Mouse (Mus musculus) hindbrain, embryonic 16.5 days (tissue): Measurements from ENCODE around the gene Homer2. TPM values are rescaled to one million over a fixed set of nuclear protein-coding genes. Genes with fewer than 3 reads are reported as not detected.

Experiments used
- ATAC-seq: fragments of 200-750 bp; cut with Nextera tagmentation; 2 replicates; pipeline ENCODE4 v1.8.0; 2017; ENCODE audit warnings: moderate TSS enrichment, moderate library complexity
- H3K27ac ChIP-seq: fragments of 300-500 bp; sonication (generic); 2 replicates; pipeline ENCODE4 v1.5.1; 2014; ENCODE audit warnings: low read depth, mild to moderate bottlenecking, control low read depth, low read length, moderate library complexity
- H3K27me3 ChIP-seq: fragments of 300-500 bp; sonication (generic); replicated peaks from 2 replicates; pipeline ENCODE4 v1.6.1; 2014; ENCODE audit warnings: low read length; ENCODE audit not compliant: control insufficient read depth, insufficient read depth
- H3K36me3 ChIP-seq: fragments of 300-500 bp; sonication (generic); 2 replicates; pipeline ENCODE4 v1.6.1; 2014; ENCODE audit warnings: mild to moderate bottlenecking, low read length, moderate library complexity, mixed read lengths; ENCODE audit not compliant: control insufficient read depth, insufficient read depth
- H3K4me1 ChIP-seq: fragments of 300-500 bp; sonication (generic); 2 replicates; pipeline ENCODE4 v1.6.1; 2014; ENCODE audit warnings: low read depth, low read length; ENCODE audit not compliant: control insufficient read depth, insufficient read depth
- H3K4me2 ChIP-seq: fragments of 300-500 bp; sonication (generic); 2 replicates; pipeline ENCODE4 v1.6.1; 2014; ENCODE audit warnings: mild to moderate bottlenecking, low read length, control low read depth, moderate library complexity
- H3K4me3 ChIP-seq: fragments of 300-500 bp; sonication (generic); 2 replicates; pipeline ENCODE4 v1.5.1; 2014; ENCODE audit warnings: mild to moderate bottlenecking, low read length, control low read depth, moderate library complexity
- H3K9ac ChIP-seq: fragments of 300-500 bp; sonication (generic); 2 replicates; pipeline ENCODE4 v1.6.1; 2014; ENCODE audit warnings: low read depth, mild to moderate bottlenecking, control low read depth, low read length, moderate library complexity
- H3K9me3 ChIP-seq: fragments of 300-500 bp; sonication (generic); 2 replicates; pipeline ENCODE4 v1.6.1; 2014; ENCODE audit warnings: mild to moderate bottlenecking, low read length, moderate library complexity; ENCODE audit not compliant: control insufficient read depth
- WGBS: fragments of 180-500 bp; shearing (Covaris S2); extraction: QIAGEN DNeasy Blood & Tissue Kit; methylation state at CpG from one replicate; pipeline ENCODE4 v1.1.7; 2014; 5-methylcytosine and 5-hydroxymethylcytosine counted together
- polyA plus RNA-seq: library from polyadenylated mRNA; unstranded; fragments of >200 nt; fragmentation: Nextera tagmentation; extraction: Ambion mirVana; gene quantifications from 2 replicates; pipeline ENCODE4 v1.2.1, GENCODE M21; 2015

Gene Homer2
- polyA plus RNA-seq, 1 experiment from 2014 or later: 26.3 TPM

GRCm38 (mm10) chr7:81687684-81688316, 19.5 kb downstream of the Homer2 start:
- Histone ChIP-seq H3K27me3 (no peaks in the 10 kb centered on the region), H3K27ac (no peak overlapping the region), H3K4me3 (no peak overlapping the region), H3K36me3 (no peaks in the 10 kb centered on the region), H3K4me2 (no peak overlapping the region), H3K9me3 (no peaks in the 10 kb centered on the region), H3K4me1 (peaks cover 5% of the 10 kb centered on the region; the same call in 1 of the 2 replicates), H3K9ac (no peak overlapping the region)
- no peak for ATAC-seq
- 87% methylated on average over 6 of the region's 6 CpGs for WGBS

GRCm38 (mm10) chr7:81685375-81685774, 22.0 kb downstream of the Homer2 start:
- Histone ChIP-seq H3K4me2 (no peak overlapping the region), H3K4me1 (peaks cover 5% of the 10 kb centered on the region; the same call in 1 of the 2 replicates), H3K27ac (no peak overlapping the region), H3K4me3 (no peak overlapping the region), H3K9me3 (no peaks in the 10 kb centered on the region), H3K36me3 (no peaks in the 10 kb centered on the region), H3K9ac (no peak overlapping the region), H3K27me3 (no peaks in the 10 kb centered on the region)
- peak; percentile 44; the same call in 1 of the 2 replicates for ATAC-seq
- 73% methylated on average over 7 of the region's 7 CpGs for WGBS

GRCm38 (mm10) chr7:81683779-81684422, 23.4 kb downstream of the Homer2 start:
- WGBS: 69% methylated on average over 7 of the region's 7 CpGs
- Histone ChIP-seq H3K36me3 (no peaks in the 10 kb centered on the region), H3K4me2 (no peak overlapping the region), H3K4me3 (no peak overlapping the region), H3K9ac (no peak overlapping the region), H3K27ac (no peak overlapping the region), H3K9me3 (no peaks in the 10 kb centered on the region), H3K27me3 (no peaks in the 10 kb centered on the region), H3K4me1 (0 out of 2 replicates have a peak, but pooled peaks cover 2% of the 10 kb centered on the region)
- no peak for ATAC-seq

GRCm38 (mm10) chr7:81681386-81681785, 25.9 kb downstream of the Homer2 start:
- H3K4me3 ChIP-seq: no peak overlapping the region
- peak; percentile 57; the same call in 1 of the 2 replicates for ATAC-seq
- 0 out of 2 replicates have a peak, but pooled peaks cover 2% of the 10 kb centered on the region for H3K4me1 ChIP-seq
- H3K9ac ChIP-seq: no peak overlapping the region
- WGBS: 66% methylated on average over 3 of the region's 3 CpGs
- no peaks in the 10 kb centered on the region for H3K9me3 ChIP-seq
- no peak overlapping the region for H3K27ac ChIP-seq
- no peaks in the 10 kb centered on the region for H3K27me3 ChIP-seq
- H3K36me3 ChIP-seq: no peaks in the 10 kb centered on the region
- H3K4me2 ChIP-seq: no peak overlapping the region

GRCm38 (mm10) chr7:81673359-81674013, 33.8 kb downstream of the Homer2 start:
- peak; percentile 79 for ATAC-seq
- WGBS: 40% methylated on average over 15 of the region's 15 CpGs

GRCm38 (mm10) chr7:81672735-81673291, 34.5 kb downstream of the Homer2 start:
- H3K9ac ChIP-seq: no peak overlapping the region
- ATAC-seq: peak; percentile 38; the same call in 1 of the 2 replicates
- H3K4me3 ChIP-seq: no peak overlapping the region
- no peaks in the 10 kb centered on the region for H3K36me3 ChIP-seq
- peak overlapping the region; percentile 42; the same call in 1 of the 2 replicates for H3K27ac ChIP-seq
- whole genome bisulfite sequencing: 51% methylated on average over 10 of the region's 10 CpGs
- no peak overlapping the region; the same call in 1 of the 2 replicates for H3K4me2 ChIP-seq
- H3K4me1 ChIP-seq: peaks cover 7% of the 10 kb centered on the region
- H3K27me3 ChIP-seq: no peaks in the 10 kb centered on the region
- no peaks in the 10 kb centered on the region for H3K9me3 ChIP-seq

More at GRCm38 (mm10) chr7:81673359-81674013, 33.8 kb downstream of the Homer2 start:
- H3K4me1 ChIP-seq: peaks cover 7% of the 10 kb centered on the region
- H3K27ac ChIP-seq: peak overlapping the region; percentile 9; the same call in 1 of the 2 replicates
- no peaks in the 10 kb centered on the region for H3K36me3 ChIP-seq
- H3K9ac ChIP-seq: no peak overlapping the region
- no peaks in the 10 kb centered on the region for H3K27me3 ChIP-seq
- H3K4me3 ChIP-seq: no peak overlapping the region
- H3K9me3 ChIP-seq: no peaks in the 10 kb centered on the region
- peak overlapping the region; percentile 40 for H3K4me2 ChIP-seq

GRCm38 (mm10) chr7:81667156-81667555, 40.2 kb downstream of the Homer2 start:
- no peak for ATAC-seq
- Histone ChIP-seq H3K4me1 (no peaks in the 10 kb centered on the region), H3K4me3 (no peak overlapping the region), H3K27ac (no peak overlapping the region), H3K9ac (no peak overlapping the region), H3K36me3 (no peaks in the 10 kb centered on the region), H3K4me2 (no peak overlapping the region), H3K9me3 (no peaks in the 10 kb centered on the region), H3K27me3 (no peaks in the 10 kb centered on the region)
- 86% methylated on average over 4 of the region's 4 CpGs for WGBS

- Histone ChIP-seq H3K27ac (no peak overlapping the region), H3K4me1 (no peaks in the 10 kb centered on the region), H3K27me3 (no peaks in the 10 kb centered on the region), H3K4me3 (no peak overlapping the region), H3K9me3 (no peaks in the 10 kb centered on the region), H3K9ac (no peak overlapping the region), H3K36me3 (no peaks in the 10 kb centered on the region), H3K4me2 (no peak overlapping the region)
- ATAC-seq: no peak
- WGBS: 91% methylated on average over 9 of the region's 9 CpGs
These were observed 40.7 kb downstream of the Homer2 start for GRCm38 (mm10) chr7:81666585-81666984.

- H3K27me3 ChIP-seq: no peaks in the 10 kb centered on the region
- WGBS: 70% methylated on average over 3 of the region's 3 CpGs
- no peaks in the 10 kb centered on the region for H3K36me3 ChIP-seq
- no peak overlapping the region for H3K9ac ChIP-seq
- no peak for ATAC-seq
- no peaks in the 10 kb centered on the region for H3K4me1 ChIP-seq
- no peak overlapping the region for H3K4me3 ChIP-seq
- no peaks in the 10 kb centered on the region for H3K9me3 ChIP-seq
- H3K27ac ChIP-seq: no peak overlapping the region
- H3K4me2 ChIP-seq: no peak overlapping the region
These were observed 44.3 kb downstream of the Homer2 start for GRCm38 (mm10) chr7:81663057-81663456.
